Mouse (Mus musculus): ENCODE data around the gene Cutc.

- TF ChIP-seq CTCF (IDR thresholded peaks at IDR 0.05; ENCODE audit: low read depth) (no peak), EP300 (optimal IDR thresholded peaks at IDR 0.05) (no peak)
Observed at GRCm38 (mm10) chr19:43809331-43809730, 56.5 kb downstream of the Cutc start.

Measured in stomach, postnatal 0 days (tissue).